Mouse (Mus musculus) lung, postnatal 4 days (tissue): ENCODE results near the gene Apobr.
A peak's percentile ranks its signal among the peaks of the same experiment; 100 is the strongest.

ENCODE experiments used
- DNase-seq, 2 experiments: peaks; one replicate each; pipeline ENCODE4 v3.0.0; 2021

Gene Apobr

DNA sequence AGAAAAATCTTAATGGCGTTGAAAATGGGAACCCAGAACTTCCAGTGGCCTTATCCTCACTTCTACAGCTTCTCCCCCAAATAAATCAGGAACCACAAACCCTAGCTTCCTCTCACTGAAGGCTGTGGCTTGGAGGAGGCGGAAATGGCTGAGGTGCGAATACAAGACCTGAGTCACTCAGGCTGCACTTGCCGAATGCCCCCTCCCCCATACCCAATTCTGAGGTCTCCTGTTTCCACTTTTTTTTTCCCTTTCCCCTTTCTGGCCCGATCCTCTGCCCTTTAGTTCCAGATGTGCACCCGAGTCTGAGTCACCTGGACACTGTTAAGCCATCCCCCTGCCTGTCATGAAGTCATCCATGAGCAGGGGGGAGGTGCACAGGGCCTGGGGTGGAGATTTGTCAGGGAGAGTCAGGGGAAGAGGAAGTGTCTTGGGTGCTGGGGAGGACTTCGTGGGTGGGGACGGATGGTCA lies at the start of gene Apobr:
Gene Apobr, plus strand, starts transcription at position 437 of the 472 bp plus-strand sequence.
- DNase-seq: peak; percentile 61 to 65

DNA sequence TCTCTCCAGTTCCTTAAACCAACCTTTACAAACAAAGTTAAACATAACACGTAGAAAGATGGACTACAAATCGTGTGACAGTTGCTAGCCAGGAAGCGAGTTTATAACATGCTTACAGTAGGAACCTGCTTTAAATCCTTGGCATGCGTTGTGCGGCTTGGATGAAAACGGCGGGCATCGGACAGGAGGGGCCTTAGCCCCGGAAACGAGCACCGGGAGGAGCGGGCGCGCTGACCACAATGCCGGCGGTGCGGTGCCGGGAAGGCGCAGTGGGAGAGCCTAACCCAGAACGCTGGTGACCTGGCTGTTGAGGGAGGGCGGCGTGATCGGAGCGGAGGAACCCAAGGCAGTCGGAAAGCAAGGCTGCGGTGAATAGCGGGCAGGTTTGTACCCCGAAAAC lies 49.0 kb upstream of the Apobr start:
- DNase-seq: peak in 1 of 2 experiments; percentile 14

DNA sequence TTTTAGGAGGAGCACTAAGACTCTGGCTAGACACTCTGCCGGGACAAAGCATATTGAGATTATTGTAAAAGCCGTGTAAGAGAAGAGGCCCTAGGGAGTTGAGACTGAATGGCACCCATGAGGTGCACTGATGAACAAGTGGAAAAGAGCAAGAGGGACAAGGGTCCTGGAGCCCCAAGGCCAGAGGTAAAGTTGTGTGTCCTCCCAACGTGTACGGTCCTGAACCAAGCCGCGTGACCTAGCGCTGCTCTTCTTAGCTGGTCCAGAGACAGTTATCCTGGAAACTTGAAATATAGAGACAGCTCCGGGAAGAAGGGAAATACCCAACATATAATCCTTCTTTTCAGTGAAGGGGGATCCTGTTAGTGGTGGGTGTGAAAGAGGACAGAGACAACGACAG lies 48.3 kb upstream of the Apobr start:
- DNase-seq: no peak

DNA sequence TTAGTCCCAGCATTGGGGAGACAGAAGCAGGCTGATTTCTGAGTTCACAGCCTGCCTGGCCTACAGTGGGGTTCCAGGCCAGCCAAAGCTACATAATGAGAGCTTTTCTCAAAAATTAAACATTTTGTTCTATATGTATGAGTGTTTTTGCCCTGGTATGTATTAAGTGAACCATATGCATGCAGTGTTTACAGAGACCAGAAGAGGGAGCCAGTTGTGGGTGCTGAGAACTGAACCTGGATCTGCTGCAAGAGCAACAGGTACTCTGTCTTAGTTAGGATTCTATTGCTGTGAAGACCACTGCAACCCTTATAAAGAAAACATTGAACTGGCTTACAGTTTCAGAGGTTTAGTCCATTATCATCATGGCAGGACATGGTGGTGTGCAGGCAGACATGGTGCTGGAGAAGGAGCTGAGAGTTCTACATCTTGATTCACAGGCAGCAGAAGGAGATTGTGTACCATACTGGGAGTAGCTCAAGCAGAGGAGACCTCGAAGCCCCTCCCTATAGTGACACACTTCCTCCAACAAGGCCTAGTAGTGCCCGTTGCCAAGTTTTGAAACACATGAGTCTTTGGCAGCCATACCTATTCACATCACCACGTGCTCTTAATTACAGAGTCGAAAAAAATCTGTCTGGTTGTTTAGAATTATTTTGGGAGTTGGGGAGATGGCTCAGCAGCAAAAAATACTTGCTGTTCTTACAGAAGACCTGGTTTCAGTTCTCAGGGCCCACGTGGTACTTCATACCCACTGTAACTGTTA lies 46.7 kb upstream of the Apobr start:
- DNase-seq: peak in 1 of 2 experiments; percentile 19

DNA sequence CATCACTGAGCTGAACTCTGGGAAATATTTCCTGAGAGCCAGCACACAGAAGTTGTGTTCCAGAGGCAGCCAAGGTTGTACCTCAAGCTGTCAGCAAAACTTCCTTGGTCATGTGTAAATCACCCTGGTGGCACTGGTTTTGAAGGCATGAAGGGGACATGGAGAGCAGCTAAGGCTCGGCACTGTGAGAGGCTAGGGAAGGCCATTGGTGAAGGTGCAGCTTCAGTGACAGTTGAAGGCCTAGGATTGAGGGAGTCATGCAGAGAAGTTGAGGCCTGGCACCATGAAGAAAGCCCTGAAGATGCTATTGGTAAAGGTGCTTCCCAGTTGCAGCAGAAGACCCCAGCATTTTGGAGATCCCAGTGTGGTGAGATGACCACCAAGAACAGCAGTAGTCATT lies 43.1 kb upstream of the Apobr start:
- DNase-seq: no peak

DNA sequence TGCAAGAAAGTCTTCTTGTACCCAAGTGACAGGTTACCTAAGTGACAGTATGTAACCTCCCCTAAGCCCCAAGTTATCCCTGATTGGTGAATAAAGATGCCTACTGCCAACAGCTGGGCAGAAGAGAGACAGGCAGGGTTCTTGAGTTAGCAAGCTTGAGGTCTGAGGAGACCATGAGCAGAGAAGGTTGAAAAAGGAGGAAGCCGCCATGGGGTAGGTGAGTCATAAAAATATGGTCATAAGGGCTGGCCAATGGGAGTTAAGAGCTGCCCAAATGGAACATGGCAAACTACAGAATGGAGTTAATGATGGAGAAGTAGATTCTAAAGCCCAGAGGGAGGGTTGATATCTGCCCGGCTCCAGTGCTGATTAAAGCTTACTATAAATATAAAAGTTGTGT lies 39.1 kb upstream of the Apobr start:
- DNase-seq: no peak

DNA sequence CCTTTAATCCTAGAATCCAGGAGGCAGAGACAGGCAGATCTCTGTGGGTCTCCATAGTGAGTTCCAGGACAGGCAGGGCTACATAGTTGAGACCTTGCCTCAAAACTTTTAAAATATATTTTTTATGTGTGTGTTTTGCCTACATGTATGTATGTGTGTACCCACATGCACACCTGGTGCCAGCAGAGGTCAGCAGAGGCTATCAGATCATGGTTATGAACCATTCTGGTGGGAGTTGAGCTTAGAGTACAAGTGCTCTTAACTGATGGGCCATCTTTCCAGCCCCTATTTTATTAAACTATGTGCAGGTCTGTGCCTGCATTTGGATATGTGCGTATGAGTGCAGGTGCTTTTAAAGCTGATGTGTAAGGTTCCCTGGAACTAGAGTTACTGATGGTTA lies 29.9 kb upstream of the Apobr start:
- no peak for DNase-seq

DNA sequence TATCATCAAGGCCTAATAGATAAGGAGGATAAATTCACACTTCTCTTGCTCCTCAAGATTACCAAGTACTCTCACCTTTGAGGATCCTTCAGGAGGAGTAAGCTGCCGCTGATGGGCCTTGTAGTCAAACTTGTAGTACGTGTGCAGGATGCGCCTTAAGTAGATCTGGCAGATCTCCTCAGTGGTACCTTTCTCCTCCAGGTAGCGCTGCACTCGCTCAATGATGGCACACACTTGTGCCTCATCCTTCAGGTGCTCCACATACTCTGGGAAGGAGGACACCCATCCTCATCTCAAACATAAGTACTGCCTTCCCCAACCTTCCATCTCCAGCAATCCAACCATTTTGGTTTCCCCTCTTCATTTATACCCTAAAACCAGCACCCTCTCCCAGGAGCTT lies 28.1 kb upstream of the Apobr start:
- DNase-seq: no peak

DNA sequence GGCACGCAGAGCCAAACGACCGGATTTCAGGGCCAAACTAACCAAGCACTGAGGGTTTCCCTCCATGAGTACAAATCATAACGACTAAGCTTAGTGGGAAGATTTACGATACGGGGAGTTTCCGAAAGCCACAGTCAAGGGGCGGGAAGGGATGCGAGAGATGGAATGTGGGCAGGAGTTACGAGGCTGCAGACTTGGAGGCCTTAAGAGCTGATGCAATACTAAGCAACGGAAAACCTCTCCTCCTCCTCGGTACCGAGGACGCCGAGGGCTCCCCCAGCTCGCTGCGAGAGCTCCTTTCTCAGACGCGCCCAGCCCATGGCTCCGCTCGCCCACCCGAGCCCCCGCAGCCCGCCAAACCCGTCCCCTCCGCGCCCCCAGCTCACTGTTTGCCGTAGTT lies 19.0 kb upstream of the Apobr start:
- DNase-seq: no peak

DNA sequence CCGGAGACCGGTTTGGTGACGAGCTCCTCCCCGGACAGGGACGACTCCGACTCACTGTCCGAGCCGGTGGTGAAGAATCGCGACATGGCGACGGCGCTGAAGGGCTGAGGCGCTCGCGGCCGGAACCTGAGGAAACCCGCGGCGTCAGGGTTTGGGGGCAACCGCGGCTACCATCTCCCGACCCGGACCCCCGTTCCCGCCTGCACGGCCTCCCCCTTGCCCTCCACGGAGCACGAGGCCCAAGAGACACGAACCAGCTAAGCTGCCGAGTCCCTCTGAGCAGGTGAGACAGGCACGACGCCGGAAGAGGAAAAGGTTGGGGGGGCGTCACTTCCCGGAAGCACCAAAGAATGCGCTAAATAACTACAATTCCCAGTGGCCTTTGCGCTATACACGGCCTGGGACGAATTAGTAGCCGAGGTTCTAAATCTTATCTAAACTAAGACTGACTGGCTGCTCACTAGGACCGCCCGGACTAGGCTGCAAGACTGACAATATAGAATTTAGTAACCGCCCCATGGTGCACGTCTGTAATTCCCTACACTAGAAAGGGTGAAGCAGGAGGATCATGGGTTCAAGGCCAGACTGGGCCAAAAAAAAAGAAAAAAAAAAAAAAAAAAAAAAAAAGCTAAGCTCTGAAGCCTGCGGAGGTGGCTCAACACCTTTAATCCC lies 18.5 kb upstream of the Apobr start, which contains the start of gene Eif3c:
Gene Eif3c, minus strand, starts transcription at position 318 of the 672 bp plus-strand sequence.
- peak; percentile 87 for DNase-seq

DNA sequence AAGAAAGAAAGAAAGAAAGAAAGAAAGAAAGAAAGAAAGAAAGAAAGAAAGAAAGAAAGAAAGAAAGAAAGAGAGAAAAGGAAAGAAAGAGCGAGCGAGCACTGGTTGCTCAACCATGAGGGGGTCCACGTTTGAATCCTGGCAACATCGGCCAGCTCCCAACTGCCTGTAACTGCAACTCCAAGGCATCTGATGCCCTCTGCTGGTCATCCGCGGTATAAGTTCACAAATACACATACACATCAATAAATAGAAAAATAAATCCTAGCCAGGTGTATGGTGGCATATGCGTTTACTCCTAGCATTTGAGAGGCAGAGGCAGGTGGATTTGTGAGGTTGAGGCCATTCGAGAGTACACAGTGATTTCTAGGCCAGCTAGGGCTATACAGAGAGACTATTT lies 7.8 kb upstream of the Apobr start:
- peak in 1 of 2 experiments; percentile 70 for DNase-seq

DNA sequence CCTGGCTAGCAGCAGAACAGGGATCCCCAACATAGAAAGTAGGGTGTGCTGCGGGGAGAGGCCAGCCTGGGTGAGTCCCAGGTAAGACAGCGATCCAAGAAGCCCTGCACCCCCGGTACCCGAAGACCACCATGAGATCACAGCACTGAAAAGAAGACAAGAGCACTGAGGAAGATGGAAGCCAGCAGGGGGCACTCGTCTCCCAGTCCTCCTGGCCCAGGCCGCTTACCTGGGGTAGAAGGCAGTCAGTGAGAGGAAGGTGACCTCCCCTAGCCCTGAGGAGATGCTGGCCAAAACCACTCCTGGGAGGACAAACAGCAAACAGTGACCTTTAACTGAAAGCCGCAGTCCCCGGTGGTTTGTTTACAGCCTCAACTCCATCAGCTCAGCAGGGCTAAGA lies 5.6 kb upstream of the Apobr start:
- peak; percentile 46 to 59 for DNase-seq

DNA sequence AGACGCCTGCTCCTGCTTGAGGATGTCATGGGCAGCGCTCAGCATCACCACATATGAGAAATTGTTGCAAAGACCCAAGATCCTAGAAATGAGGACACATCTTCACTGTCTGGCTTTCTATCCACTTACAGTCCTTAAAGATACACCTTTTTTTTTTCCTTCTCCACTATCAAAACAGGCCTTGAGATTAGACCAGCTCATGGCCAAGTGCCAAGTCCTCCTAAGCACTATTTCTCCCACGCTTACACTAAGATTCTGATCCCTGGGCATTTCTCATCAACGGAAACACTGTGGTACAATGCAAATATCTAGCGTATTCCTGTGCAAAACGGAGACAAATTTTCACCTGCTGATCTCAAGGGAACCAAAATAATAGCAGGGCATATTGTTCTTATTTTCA lies 3.1 kb upstream of the Apobr start:
- no peak for DNase-seq

DNA sequence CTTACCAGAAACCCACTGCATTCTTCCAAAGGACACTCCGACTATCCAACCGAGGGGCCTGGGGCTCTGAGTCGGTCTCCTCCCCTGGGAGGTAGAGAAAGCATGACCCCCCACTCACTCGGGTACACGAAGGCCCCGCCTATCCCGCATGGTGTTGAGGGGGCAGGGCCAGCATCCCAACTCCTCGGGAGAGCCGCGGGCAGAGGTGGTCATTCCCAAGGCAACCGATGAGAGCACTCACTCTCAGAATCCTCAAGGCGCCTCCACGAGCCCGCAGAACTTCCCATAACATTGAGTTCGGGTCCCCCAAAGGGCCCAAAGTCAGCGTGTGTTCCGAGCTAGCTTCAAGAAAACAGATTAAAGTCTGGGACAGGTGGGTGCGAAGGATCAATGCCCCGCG lies 2.0 kb upstream of the Apobr start:
- peak; percentile 49 to 55 for DNase-seq

DNA sequence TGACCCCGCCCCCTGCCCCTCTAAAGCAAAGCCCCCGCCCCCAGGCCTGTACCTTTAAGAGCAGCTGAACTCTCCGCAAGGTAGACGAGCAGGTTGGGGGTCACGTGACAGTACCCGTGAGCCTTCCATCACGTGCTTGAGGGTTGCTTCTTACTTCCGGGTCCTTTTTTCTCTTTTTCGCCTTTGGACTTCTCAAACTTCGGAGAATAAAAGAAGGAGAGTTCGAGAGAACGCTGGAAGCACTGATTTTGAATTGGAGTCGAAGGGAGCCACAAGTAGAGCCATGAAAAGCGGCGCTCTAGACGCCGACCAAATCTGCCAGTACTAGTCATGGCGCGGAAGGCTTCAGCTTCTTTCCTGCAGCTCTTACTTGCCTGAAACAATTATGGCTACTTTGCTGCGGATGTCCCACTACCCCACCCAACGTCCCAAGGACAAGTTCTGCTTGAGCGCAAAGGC lies 1.5 kb upstream of the Apobr start:
- peak; percentile 87 to 89 for DNase-seq

DNA sequence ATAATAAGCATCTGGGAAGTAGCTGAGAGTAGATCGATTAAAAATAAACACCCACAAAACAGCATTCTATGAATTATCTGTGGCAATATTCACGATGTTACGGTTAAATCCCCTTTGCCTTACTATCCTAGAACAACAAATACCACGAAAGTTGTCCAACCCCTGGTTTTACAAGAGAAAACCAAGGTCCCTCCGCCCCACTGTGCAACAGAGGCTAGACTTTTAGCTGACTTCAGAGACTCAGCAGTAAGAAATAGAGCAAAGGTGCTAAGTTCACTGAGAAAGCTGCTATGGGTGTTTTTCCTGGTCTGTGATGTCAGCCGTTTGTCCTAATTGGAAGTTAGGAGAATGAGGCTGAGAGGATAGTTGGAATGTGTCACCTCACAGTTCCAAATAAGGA lies 981 bp upstream of the Apobr start:
- DNase-seq: no peak

DNA sequence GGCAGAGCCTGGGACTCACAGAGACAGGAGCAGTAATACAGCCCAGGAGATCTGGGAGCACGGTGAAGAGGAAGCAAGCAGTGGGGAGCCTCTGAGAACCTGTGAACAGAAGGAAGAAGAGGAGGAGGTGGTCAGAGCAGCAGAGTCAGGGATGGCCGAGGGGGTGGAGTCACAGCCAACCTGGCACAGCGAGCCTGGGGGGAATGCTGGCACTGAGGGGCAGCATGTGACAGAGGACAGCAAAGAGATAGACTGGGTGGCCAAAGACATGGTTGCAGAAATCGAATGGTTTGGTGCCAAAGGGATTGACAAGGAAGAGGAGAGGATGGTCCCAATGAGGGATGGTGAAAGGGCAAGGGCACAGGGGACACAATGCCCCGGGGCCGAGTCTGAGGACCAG lies 975 bp downstream of the Apobr start, which contains the start of gene Cln3:
Gene Cln3, minus strand, starts transcription at position 101 of the 400 bp plus-strand sequence.
- no peak for DNase-seq

DNA sequence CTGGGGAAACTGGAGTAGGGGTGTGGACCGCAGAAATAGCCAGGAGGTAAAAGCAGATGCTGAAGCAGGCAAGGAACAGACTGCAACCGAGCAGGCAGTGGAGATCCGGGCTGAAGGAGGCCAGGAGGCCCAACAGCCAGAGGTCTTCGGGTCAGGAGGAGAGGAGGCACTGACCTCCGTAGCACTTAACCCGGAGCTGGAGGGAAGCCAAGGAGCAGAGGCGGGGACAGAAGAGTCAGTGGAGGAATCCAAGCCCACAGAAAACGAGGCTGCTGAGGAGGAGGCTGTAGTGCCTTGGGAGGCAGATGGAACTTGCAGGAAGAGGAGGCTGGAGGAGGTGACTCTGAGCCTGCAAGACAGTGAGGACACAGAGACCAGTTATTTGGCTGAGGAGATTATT lies 2.1 kb downstream of the Apobr start:
- peak; percentile 52 to 71 for DNase-seq

DNA sequence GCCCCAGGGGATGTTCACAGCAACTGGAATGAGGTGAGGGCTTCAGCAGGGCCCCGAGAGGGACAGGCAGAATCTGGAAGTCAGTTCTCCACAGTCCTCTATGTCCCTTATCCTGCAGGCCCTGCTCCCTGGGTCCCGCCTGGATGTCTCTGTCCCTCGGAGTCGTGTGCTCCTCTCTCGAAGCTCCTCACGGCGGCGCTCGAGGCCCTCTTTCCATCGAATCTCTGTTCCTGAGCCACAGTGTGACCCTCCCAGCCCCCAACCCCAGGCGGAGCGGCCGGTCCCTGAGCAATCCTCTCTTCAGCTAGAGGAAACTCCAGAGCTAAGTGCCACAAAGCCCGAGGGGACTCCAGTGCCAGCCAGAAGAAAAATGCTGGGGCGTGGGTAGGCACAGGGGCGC lies 3.0 kb downstream of the Apobr start:
- peak; percentile 85 for DNase-seq

DNA sequence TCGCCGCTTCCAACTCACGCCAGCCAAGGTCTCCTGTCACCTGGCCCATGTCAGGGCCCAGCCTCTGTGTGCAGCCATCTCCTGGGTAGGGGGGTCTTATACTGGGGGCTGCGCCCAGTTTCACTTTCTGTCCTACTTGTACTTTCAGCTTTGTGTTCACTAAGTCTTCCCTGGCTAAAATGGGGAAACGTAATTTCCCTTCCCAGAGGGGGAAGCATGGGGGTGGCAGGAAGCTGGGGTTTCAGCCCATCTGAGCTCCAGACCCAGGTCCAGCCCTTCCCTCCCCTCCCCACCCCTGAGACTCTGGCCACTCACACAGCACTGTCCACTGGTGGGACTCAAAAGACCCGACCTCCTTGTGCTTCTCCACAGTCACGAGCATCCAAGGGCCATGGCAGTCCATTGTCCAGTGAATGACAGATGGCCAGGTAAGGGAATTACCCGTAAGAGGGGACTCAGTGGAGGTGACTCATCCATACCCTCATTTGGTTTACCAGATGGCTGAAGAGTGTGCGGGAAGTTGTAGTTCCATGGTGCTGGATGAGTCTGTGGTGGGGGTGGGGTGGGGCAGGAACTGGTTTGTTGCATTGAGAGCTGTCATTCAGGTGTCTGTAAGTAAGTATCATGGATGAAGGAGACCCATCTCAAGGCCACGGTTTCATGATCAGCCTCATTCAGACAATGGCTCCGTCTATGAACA lies 10.3 kb downstream of the Apobr start, which contains the start of gene Il27:
Gene Il27, minus strand, starts transcription at position 80 of the 700 bp plus-strand sequence.
- DNase-seq: no peak

DNA sequence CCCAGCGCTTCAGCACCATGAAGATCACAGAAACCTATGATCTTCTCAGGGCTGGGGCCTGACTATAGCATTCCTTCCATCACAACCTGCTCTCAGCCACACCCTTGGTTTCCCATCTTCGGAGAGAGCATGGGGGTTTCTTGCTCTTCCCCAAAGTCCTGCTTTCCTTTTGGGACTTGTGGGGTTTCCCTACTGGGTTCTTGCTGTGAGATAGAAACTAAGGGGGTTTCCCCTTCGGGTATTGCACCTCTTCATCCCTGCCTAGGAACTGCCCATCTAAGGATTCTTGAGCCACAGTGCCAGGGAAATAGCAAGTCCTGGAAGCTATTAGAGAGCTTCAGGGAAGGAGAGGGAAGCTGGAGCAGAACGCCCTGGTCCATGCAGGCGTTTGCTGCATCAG lies 11.1 kb downstream of the Apobr start:
- DNase-seq: no peak

DNA sequence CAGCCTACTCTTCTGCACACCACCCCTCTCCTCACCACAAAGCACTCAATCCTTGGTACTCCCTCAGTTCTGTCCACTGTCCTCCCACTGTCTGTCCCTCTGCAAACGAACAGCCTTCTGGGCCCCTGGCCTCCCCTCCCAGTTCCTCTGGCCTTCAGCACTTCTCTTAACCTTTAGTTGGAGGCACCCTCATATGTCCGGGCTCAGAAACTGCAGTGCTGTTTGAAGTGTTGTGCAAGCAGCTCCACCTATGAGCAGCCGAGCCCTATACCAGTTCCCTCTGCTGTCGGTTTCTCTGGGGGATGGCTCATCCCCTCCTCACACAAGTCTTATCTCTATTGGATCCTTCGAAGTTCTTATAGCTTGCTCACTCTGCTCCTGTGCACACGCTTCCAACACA lies 11.7 kb downstream of the Apobr start:
- DNase-seq: no peak

DNA sequence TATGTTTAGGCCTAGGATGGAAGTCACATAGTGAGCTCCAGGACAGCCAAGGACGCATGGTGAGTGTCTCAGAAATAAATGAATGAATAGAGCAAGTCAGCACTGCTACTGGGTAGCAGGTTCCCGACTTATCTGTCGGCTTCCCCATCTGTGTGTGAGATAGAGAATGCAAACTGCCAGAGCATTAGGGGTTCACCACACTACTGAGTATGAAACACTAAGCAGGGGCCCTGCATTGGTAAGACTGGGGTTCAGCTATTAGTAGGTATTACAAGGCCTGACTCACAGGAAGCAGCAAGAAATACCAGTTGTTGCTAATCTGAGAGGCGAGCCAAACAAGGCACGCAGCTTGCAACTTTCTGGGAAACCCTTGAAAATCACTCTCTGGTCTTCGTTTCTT lies 14.2 kb downstream of the Apobr start:
- DNase-seq: no peak
